Mouse (Mus musculus) kidney, postnatal 4 days (tissue): ENCODE data around the gene Sec14l1.

Source experiments
- DNase-seq, 2 experiments: peaks; one replicate each; pipeline ENCODE4 v3.0.0; 2021; ENCODE audit warnings: mixed read lengths in 2 of 2

Gene Sec14l1

GRCm38 (mm10) chr11:117194475-117194937 is 79.5 kb downstream of the Sec14l1 start:
- peak in 1 of 2 experiments; percentile 50 for DNase-seq

GRCm38 (mm10) chr11:117195616-117196015 is 80.6 kb downstream of the Sec14l1 start:
- no peak for DNase-seq

- no peak for DNase-seq
These were observed 81.7 kb downstream of the Sec14l1 start for GRCm38 (mm10) chr11:117196681-117197080.

GRCm38 (mm10) chr11:117198122-117198521 is 83.2 kb downstream of the Sec14l1 start:
- DNase-seq = peak in 1 of 2 experiments; percentile 48

- DNase-seq = peak; percentile 58 to 76
These were observed 84.6 kb downstream of the Sec14l1 start, which contains the start of gene Sept9 for GRCm38 (mm10) chr11:117199282-117200175. Gene Sept9 (plus strand): TSS chr11:117199661.

GRCm38 (mm10) chr11:117201846-117202245 is 86.9 kb downstream of the Sec14l1 start:
- DNase-seq = no peak

DNA sequence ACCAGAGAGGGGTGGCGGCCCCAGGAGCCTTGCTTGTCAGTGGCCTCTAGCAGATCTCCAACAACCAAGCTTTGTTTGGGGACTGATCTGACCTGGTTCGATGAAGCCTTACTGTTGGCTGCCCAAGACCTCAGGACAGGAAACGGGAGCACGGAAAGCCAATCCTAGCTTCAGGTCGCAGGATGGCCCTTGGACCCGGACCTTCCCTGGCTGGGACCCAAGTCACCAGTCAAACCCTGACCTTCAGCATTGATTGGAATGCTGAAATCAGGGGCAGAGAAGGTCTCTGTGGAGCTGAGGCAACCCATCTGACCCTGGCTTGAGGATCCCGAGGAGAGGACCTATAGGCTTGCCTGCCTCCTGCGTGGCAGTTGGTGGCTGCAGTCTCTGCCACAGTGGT is 89.6 kb downstream of the Sec14l1 start:
- DNase-seq = peak in 1 of 2 experiments; percentile 32

DNA sequence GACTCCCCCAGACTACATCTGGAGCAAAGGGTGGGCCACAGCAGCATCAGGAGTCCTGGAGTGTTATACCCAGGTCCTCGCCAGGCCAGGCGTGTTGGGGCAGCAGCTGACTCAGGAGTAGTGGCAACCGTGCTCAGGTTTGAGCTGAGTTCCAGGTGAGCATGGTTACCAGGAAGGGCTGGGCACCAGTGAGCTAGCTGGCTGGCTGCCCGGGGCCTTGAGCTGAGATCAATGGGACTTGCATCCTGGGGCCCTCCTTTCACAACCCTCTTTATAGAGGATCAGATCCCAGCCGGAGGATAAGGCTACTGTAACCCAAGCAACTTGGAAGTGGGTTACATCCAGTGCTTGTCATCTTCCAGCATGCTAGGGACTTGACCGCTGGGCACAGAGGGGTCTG is 90.1 kb downstream of the Sec14l1 start:
- peak; percentile 46 to 58 for DNase-seq

GRCm38 (mm10) chr11:117205447-117205846 is 90.5 kb downstream of the Sec14l1 start:
- DNase-seq = no peak

DNA sequence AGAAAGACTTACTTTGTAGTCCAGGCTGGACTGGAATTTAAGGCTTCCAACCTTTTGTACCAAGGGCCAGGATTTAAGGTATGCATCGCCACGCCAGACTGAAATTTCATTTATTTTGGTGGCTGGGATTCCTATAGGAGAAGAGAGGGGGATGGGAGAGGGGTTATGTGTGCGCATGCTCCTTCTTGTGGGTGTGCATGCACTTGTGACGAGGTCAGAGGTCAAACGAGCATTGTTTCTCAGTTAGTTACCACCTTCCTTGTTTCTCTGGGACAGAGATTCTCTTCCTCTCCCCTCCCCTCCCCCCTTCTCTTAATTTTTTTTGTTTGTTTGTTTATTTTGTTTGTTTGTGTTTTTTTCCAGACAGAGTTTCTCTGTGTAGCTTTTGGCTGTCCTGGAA is 92.5 kb downstream of the Sec14l1 start:
- DNase-seq = no peak

DNA sequence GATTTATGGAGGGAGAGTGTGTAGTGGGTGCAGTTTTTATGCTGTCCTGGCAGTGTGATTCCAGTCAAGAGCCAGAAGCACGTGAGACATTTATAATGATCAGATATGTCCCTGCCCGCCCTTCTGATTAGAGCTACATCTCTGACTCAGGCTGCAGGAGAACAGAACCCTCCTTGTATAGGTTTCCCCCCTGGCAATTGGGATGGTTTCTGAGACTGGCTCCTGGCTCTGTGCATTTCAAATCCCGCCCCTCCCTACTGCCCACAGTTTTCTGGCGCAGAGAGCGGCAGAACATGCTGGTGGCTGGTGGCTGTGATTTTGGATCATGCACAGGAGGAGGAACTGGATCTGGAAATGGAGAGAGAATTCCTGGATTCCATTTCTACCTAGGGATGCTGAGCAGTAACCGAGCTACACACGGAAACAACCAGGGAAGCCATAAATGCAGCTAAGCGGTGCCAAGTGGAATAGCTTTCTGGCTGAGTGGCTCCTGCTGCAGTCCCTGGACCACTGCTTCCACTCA is 93.2 kb downstream of the Sec14l1 start:
- peak in 1 of 2 experiments; percentile 48 for DNase-seq
